Mouse (Mus musculus) ES-E14 (cell line): ENCODE measurements around the gene Olfr322. TPM values are rescaled to one million over a fixed set of nuclear protein-coding genes. Genes with fewer than 3 reads are reported as not detected.

Source experiments
- DNase-seq: peaks from one replicate; pipeline ENCODE4 v3.0.0-alpha.2; 2013; ENCODE audit warnings: low read depth, low spot score
- H3K27ac ChIP-seq: 2 replicates; pipeline ENCODE4 v1.5.1; 2012; ENCODE audit warnings: low read depth, mild to moderate bottlenecking, low read length, moderate library complexity, mixed read lengths; ENCODE audit not compliant: poor library complexity, insufficient read depth, severe bottlenecking
- H3K36me3 ChIP-seq: 2 replicates; pipeline ENCODE4 v1.6.1; 2012; ENCODE audit warnings: mild to moderate bottlenecking, low read length, moderate library complexity, mixed read lengths; ENCODE audit not compliant: control insufficient read depth, poor library complexity, insufficient read depth, severe bottlenecking
- H3K4me1 ChIP-seq, 2 experiments: fragments of 150-350 bp in 1 of 2; sonication (generic) in 1 of 2; 2 replicates each; pipeline ENCODE4 v1.6.1; 2012; ENCODE audit warnings: low read length in 2 of 2, mild to moderate bottlenecking in 1 of 2, mixed read lengths in 1 of 2; ENCODE audit not compliant: control insufficient read depth in 2 of 2, insufficient read depth in 2 of 2, poor library complexity in 1 of 2
- H3K4me3 ChIP-seq, 2 experiments: fragments of 150-350 bp in 1 of 2; sonication (generic) in 1 of 2; 2 replicates each; pipeline ENCODE4 v1.5.1; 2012; ENCODE audit warnings: low read length in 2 of 2, low read depth in 1 of 2, mild to moderate bottlenecking in 1 of 2, mixed read lengths in 1 of 2; ENCODE audit not compliant: insufficient read depth in 1 of 2, poor library complexity in 1 of 2, severe bottlenecking in 1 of 2
- H3K9ac ChIP-seq: 2 replicates; pipeline ENCODE4 v1.6.1; 2012; ENCODE audit warnings: low read depth, mild to moderate bottlenecking, low read length, mixed read lengths; ENCODE audit not compliant: poor library complexity, insufficient read depth, severe bottlenecking
- H3K9me3 ChIP-seq: fragments of 150-350 bp; sonication (generic); 2 replicates; pipeline ENCODE4 v1.6.1; 2012; ENCODE audit warnings: low read depth, mild to moderate bottlenecking, low read length; ENCODE audit not compliant: control insufficient read depth, insufficient read depth
- CHD2 ChIP-seq: IDR thresholded peaks from 2 replicates; pipeline ENCODE4 v1.6.1; 2014; ENCODE audit warnings: mild to moderate bottlenecking, low read depth, low read length, inconsistent platforms
- HCFC1 ChIP-seq: IDR thresholded peaks from 2 replicates; pipeline ENCODE4 v1.6.1; 2012; ENCODE audit warnings: low read length, inconsistent platforms, borderline replicate concordance; ENCODE audit not compliant: insufficient read depth
- MAFK ChIP-seq: IDR thresholded peaks from 2 replicates; pipeline ENCODE4 v1.6.1; 2014; ENCODE audit warnings: mild to moderate bottlenecking, low read depth, low read length, inconsistent platforms; ENCODE audit not compliant: insufficient read depth
- ZC3H11A ChIP-seq: IDR thresholded peaks from 2 replicates; pipeline ENCODE4 v1.6.1; 2012; ENCODE audit warnings: low read depth, mild to moderate bottlenecking, inconsistent platforms, low read length, borderline replicate concordance
- ZNF384 ChIP-seq: IDR thresholded peaks from 2 replicates; pipeline ENCODE4 v1.6.1; 2012; ENCODE audit warnings: low read depth, low read length, inconsistent platforms
- in situ Hi-C, 2 experiments: fragments of 600-800 bp; cut with MboI; formaldehyde crosslinking; loops; one replicate each; pipeline ENCODE4 v1.15.1; 2025; ENCODE audit warnings: low sequenced_read_pairs in 2 of 2, inconsistent platforms in 1 of 2; ENCODE audit not compliant: unreplicated experiment in 2 of 2
- total RNA-seq: library from RNA; depleted of rRNA; stranded (reverse); fragments of 300-350 nt; gene quantifications from 2 replicates; pipeline ENCODE4 v1.2.3, GENCODE M21; 2012; rRNA removed

Olfr322 gene
- not detected in 2 replicates for total RNA-seq

- no peaks in the 10 kb centered on the region for H3K36me3 ChIP-seq
- no peak for DNase-seq
- no peak within 1 kb of the TSS for H3K27ac ChIP-seq
- no peaks in the 10 kb centered on the region for H3K9me3 ChIP-seq
- TF ChIP-seq CHD2 = no peak
- no peak for TF ChIP-seq HCFC1
- no peak for TF ChIP-seq ZC3H11A
- no peak for TF ChIP-seq MAFK
- TF ChIP-seq ZNF384 = no peak
- H3K4me1 ChIP-seq = no peaks in the 10 kb centered on the region
- H3K9ac ChIP-seq = no peak within 1 kb of the TSS
- H3K4me3 ChIP-seq = no peak within 1 kb of the TSS
- in situ Hi-C loops = no loop called here
These were observed at the start of gene Olfr322 for GRCm38 (mm10) chr11:58658596-58658995. Gene Olfr322 (plus strand): TSS chr11:58658782.

DNA sequence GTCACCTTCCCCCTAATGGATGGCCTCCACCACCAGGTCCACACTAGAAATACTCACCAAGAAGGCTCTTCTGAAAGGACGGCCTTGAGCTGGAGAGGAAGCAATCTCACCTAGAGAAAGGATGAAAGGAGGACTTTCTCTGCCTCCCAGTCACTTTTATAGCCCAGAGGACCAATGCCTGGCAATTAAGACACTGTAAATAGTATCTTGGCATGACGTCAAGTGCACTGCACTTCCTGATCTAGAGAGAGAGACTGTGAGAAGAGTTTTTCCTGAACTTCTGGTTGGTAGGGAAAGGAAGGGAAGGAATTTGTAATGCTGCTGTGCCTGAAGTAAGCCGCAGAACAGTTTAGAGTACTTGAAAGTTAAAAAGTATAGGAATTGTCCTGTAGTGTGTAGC, 45.2 kb upstream of the Olfr322 start:
- no peak for DNase-seq

DNA sequence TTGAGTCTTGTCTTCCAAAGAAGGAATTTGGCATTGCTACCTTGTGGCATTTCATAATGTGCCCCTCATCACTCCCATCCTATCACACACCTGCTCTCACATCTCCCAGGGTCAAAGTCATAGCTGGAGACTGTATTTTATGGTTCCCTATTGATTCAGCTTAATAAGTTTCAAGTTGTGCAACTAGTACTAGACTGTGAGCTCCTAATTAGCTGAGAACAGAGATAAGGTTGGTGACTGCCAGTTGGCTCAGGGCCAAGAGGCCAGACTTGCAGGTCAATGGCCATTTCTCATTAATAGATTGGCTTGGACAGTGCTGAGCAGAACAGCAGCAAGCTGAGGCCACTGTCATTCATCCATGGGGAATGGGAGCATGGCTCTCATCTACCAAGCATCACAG, 44.1 kb upstream of the Olfr322 start:
- Histone ChIP-seq H3K36me3 (no peaks in the 10 kb centered on the region), H3K27ac (no peak overlapping the region), H3K9me3 (no peaks in the 10 kb centered on the region), H3K4me3 (no peak overlapping the region), H3K4me1 (no peaks in the 10 kb centered on the region), H3K9ac (no peak overlapping the region)
- in situ Hi-C loops = no loop called here
- no peak for DNase-seq
- TF ChIP-seq CHD2 (no peak), MAFK (no peak), ZNF384 (no peak), HCFC1 (no peak), ZC3H11A (no peak)

More for the DNA sequence above, 45.2 kb upstream of the Olfr322 start:
- Histone ChIP-seq H3K9ac (no peak overlapping the region), H3K4me3 (no peak overlapping the region), H3K9me3 (no peaks in the 10 kb centered on the region), H3K27ac (no peak overlapping the region), H3K4me1 (no peaks in the 10 kb centered on the region), H3K36me3 (no peaks in the 10 kb centered on the region)
- in situ Hi-C loops = no loop called here
- no peak for TF ChIP-seq MAFK
- no peak for TF ChIP-seq CHD2
- TF ChIP-seq HCFC1 = no peak
- no peak for TF ChIP-seq ZC3H11A
- no peak for TF ChIP-seq ZNF384

DNA sequence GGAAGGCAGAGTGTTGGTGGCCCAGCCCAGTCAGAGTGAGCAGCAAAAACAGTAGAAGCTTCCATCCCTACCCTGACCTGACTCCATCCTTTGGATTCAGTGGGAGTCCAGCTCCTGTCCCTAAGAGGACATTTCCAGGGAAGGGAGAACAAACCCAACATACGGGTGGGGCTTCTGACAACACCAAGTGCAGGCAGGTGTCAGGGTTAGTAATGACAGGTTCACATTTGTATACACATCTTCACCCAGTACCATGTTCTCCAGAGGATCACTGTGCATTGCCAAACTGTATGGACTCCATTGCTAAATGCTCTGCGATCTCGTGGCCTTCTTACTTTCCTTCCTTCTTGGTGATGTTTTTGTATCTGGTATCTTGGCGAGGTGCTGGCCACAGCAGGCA, 42.6 kb upstream of the Olfr322 start, which contains the start of gene 2210407C18Rik:
Gene 2210407C18Rik (minus strand): TSS at position 101 of the 400 bp plus-strand sequence.
- Histone ChIP-seq H3K4me1 (no peaks in the 10 kb centered on the region), H3K9ac (no peak within 1 kb of the TSS), H3K36me3 (no peaks in the 10 kb centered on the region), H3K4me3 (no peak within 1 kb of the TSS), H3K9me3 (no peaks in the 10 kb centered on the region), H3K27ac (no peak within 1 kb of the TSS)
- TF ChIP-seq ZC3H11A (no peak), ZNF384 (no peak)
- in situ Hi-C loops = no loop called here
- no peak for DNase-seq

- Histone ChIP-seq H3K9ac (no peak overlapping the region), H3K4me3 (no peak overlapping the region), H3K27ac (no peak overlapping the region), H3K9me3 (no peaks in the 10 kb centered on the region), H3K4me1 (no peaks in the 10 kb centered on the region), H3K36me3 (no peaks in the 10 kb centered on the region)
- in situ Hi-C loops = no loop called here
- no peak for DNase-seq
- TF ChIP-seq ZNF384 = no peak
- TF ChIP-seq CHD2 = no peak
- no peak for TF ChIP-seq MAFK
- TF ChIP-seq ZC3H11A = no peak
- TF ChIP-seq HCFC1 = no peak
These were observed 40.2 kb upstream of the Olfr322 start for GRCm38 (mm10) chr11:58618369-58618768.
